Mouse (Mus musculus): ENCODE measurements at regions not wholly inside any gene's neighbourhood (a gene's known extent, or its start where the extent isn't known, plus 50 kb on each side); places are given as distances from the start of the nearest gene placed in this dataset.

DNA sequence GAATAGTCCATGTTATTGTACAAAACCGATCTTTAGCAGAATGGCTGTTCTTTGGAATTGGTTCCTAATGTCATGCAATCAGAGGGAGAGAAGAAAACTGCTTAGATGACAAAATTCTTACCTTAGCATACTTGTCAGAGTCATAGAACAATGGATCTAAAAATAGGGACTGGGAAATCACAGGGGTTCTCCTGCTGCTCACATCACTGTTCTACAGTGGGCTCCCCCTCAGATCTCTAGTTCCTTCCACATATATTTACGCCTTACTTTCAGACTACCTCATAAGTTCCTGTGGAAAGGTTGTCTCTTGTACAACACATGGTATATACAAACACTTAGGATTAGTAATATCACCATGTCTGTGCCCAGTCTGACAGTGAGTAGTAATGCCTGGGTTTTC is 495.9 kb upstream of the Gm10131 start:
- no peaks in the 10 kb centered on the region for H3K9me3 ChIP-seq (ENCODE audit: control insufficient read depth, low read length)
- H3K4me1 ChIP-seq (ENCODE audit: control insufficient read depth, insufficient read depth, low read depth, low read length): no peaks in the 10 kb centered on the region
- no peaks in the 10 kb centered on the region for H3K36me3 ChIP-seq (ENCODE audit: control insufficient read depth, insufficient read depth, low read length)
- no peaks in the 10 kb centered on the region for H3K27me3 ChIP-seq (replicated peaks; ENCODE audit: control insufficient read depth, insufficient read depth, low read length)
- ATAC-seq: no peak
- no peak overlapping the region for H3K9ac ChIP-seq (ENCODE audit: low read depth, low read length)
- H3K4me3 ChIP-seq (ENCODE audit: low read length): no peak overlapping the region
- no peak overlapping the region for H3K27ac ChIP-seq (ENCODE audit: low read depth, low read length)
- 94% methylated on average over 2 of the region's 2 CpGs for whole genome bisulfite sequencing
- H3K4me2 ChIP-seq (ENCODE audit: low read length): no peak overlapping the region

- no peaks in the 10 kb centered on the region for H3K4me1 ChIP-seq (ENCODE audit: control insufficient read depth, insufficient read depth, low read depth, low read length)
- no peak overlapping the region for H3K4me3 ChIP-seq (ENCODE audit: low read length)
- no peak for ATAC-seq
- H3K9ac ChIP-seq (ENCODE audit: low read depth, low read length): no peak overlapping the region
- H3K9me3 ChIP-seq (ENCODE audit: control insufficient read depth, low read length): no peaks in the 10 kb centered on the region
- H3K27me3 ChIP-seq (replicated peaks; ENCODE audit: control insufficient read depth, insufficient read depth, low read length): no peaks in the 10 kb centered on the region
- H3K36me3 ChIP-seq (ENCODE audit: control insufficient read depth, insufficient read depth, low read length): no peaks in the 10 kb centered on the region
- WGBS: 96% methylated on average over 2 of the region's 2 CpGs
- no peak overlapping the region for H3K27ac ChIP-seq (ENCODE audit: low read depth, low read length)
- no peak overlapping the region for H3K4me2 ChIP-seq (ENCODE audit: low read length)
Observed at GRCm38 (mm10) chr8:34605031-34605430, 493.5 kb upstream of the Gm10131 start.

DNA sequence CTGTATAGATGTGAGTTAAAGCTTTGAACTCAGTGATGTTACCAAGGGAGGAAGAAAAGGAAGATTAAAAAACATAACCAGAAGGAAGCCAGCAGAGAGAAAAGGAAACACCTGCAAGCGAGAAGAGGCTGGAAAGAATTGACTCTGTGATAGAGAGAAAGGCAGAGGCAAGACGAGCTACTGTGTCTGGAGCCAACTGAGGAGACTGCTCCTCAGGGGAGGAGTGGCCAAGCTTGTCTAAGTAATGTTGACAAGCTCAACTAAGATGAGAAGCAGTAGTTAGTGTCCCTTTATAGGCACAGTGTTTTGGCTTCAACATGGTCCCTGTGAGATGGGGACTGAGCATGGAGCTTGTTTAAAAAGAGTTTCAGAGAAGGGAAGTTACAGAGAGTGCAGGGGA is 493.0 kb upstream of the Gm10131 start:
- Histone ChIP-seq H3K36me3 (ENCODE audit: control insufficient read depth, insufficient read depth, low read length) (no peaks in the 10 kb centered on the region), H3K27ac (ENCODE audit: low read depth, low read length) (no peak overlapping the region), H3K4me3 (ENCODE audit: low read length) (no peak overlapping the region), H3K4me2 (ENCODE audit: low read length) (no peak overlapping the region), H3K27me3 (replicated peaks; ENCODE audit: control insufficient read depth, insufficient read depth, low read length) (no peaks in the 10 kb centered on the region), H3K9ac (ENCODE audit: low read depth, low read length) (no peak overlapping the region), H3K9me3 (ENCODE audit: control insufficient read depth, low read length) (no peaks in the 10 kb centered on the region), H3K4me1 (ENCODE audit: control insufficient read depth, insufficient read depth, low read depth, low read length) (no peaks in the 10 kb centered on the region)
- WGBS: 82% methylated on average over 2 of the region's 2 CpGs
- no peak for ATAC-seq

DNA sequence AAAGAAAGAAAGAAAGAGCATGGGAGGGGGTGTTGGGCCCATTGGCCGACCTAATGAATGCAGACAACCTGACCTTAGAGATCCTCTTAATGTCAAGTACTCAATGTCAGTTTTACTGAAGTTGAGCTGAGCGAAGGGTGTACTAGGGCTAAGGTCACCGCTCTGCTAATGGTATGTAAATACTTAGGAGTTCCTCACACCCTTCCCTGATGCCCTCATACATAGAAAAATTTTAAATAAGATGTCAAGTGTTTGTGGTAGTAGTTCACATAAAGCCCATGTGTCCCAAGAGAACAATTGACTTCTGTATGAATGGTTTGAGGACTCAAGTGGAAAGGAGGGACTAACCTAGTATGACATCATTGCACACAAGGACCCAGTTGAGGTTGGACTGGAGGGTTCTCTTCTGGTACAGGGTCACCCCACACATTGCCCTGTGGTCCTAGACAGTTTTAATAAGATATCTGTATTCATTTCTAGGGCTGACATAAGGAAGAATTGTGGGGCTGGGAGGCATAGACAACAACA is 490.0 kb upstream of the Gm10131 start:
- Histone ChIP-seq H3K4me1 (ENCODE audit: control insufficient read depth, insufficient read depth, low read depth, low read length) (no peaks in the 10 kb centered on the region), H3K4me3 (ENCODE audit: low read length) (no peak overlapping the region), H3K4me2 (ENCODE audit: low read length) (no peak overlapping the region), H3K27ac (ENCODE audit: low read depth, low read length) (no peak overlapping the region), H3K9me3 (ENCODE audit: control insufficient read depth, low read length) (no peaks in the 10 kb centered on the region), H3K27me3 (replicated peaks; ENCODE audit: control insufficient read depth, insufficient read depth, low read length) (no peaks in the 10 kb centered on the region), H3K36me3 (ENCODE audit: control insufficient read depth, insufficient read depth, low read length) (no peaks in the 10 kb centered on the region), H3K9ac (ENCODE audit: low read depth, low read length) (no peak overlapping the region)
- WGBS: 72% methylated on average over 3 of the region's 3 CpGs
- no peak for ATAC-seq

GRCm38 (mm10) chr8:34600880-34601279 is 489.3 kb upstream of the Gm10131 start:
- no peak overlapping the region for H3K9ac ChIP-seq (ENCODE audit: low read depth, low read length)
- no peaks in the 10 kb centered on the region for H3K4me1 ChIP-seq (ENCODE audit: control insufficient read depth, insufficient read depth, low read depth, low read length)
- H3K36me3 ChIP-seq (ENCODE audit: control insufficient read depth, insufficient read depth, low read length): no peaks in the 10 kb centered on the region
- no peak overlapping the region for H3K4me2 ChIP-seq (ENCODE audit: low read length)
- H3K27ac ChIP-seq (ENCODE audit: low read depth, low read length): no peak overlapping the region
- H3K4me3 ChIP-seq (ENCODE audit: low read length): no peak overlapping the region
- H3K9me3 ChIP-seq (ENCODE audit: control insufficient read depth, low read length): no peaks in the 10 kb centered on the region
- no peak for ATAC-seq
- WGBS: 59% methylated on average over 5 of the region's 5 CpGs
- no peaks in the 10 kb centered on the region for H3K27me3 ChIP-seq (replicated peaks; ENCODE audit: control insufficient read depth, insufficient read depth, low read length)

DNA sequence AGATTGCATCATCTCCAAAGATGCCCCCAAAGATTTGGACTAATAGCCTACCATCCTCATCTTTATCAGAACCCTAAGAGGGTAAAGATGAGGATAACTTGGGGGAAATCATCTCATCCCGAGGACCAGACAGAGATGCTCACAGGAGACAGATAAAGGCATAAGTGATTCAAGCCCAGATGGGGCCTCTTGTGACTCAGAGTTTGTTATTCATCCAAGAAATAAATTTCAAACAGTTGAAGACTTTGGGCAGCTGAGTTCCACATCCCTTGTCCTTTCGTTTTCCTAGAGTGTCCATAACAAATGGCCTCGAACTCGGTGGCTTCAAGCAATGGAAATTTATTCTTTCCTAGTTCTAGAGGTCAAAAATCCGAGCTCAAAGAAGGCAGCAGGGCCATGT is 485.1 kb upstream of the Gm10131 start:
- Histone ChIP-seq H3K4me3 (ENCODE audit: low read length) (no peak overlapping the region), H3K9ac (ENCODE audit: low read depth, low read length) (no peak overlapping the region), H3K27ac (ENCODE audit: low read depth, low read length) (no peak overlapping the region), H3K4me2 (ENCODE audit: low read length) (no peak overlapping the region), H3K9me3 (ENCODE audit: control insufficient read depth, low read length) (no peaks in the 10 kb centered on the region), H3K27me3 (replicated peaks; ENCODE audit: control insufficient read depth, insufficient read depth, low read length) (no peaks in the 10 kb centered on the region), H3K4me1 (ENCODE audit: control insufficient read depth, insufficient read depth, low read depth, low read length) (no peaks in the 10 kb centered on the region), H3K36me3 (ENCODE audit: control insufficient read depth, insufficient read depth, low read length) (no peaks in the 10 kb centered on the region)
- WGBS: 79% methylated on average over 5 of the region's 5 CpGs
- ATAC-seq: no peak

GRCm38 (mm10) chr8:34590976-34591749 is 479.6 kb upstream of the Gm10131 start:
- H3K4me1 ChIP-seq (ENCODE audit: control insufficient read depth, insufficient read depth, low read depth, low read length): no peaks in the 10 kb centered on the region
- H3K4me2 ChIP-seq (ENCODE audit: low read length): no peak overlapping the region
- no peak for ATAC-seq
- WGBS: 94% methylated on average over 8 of the region's 8 CpGs
- no peak overlapping the region for H3K27ac ChIP-seq (ENCODE audit: low read depth, low read length)
- no peaks in the 10 kb centered on the region for H3K9me3 ChIP-seq (ENCODE audit: control insufficient read depth, low read length)
- H3K4me3 ChIP-seq (ENCODE audit: low read length): no peak overlapping the region
- H3K36me3 ChIP-seq (ENCODE audit: control insufficient read depth, insufficient read depth, low read length): no peaks in the 10 kb centered on the region
- H3K9ac ChIP-seq (ENCODE audit: low read depth, low read length): no peak overlapping the region
- no peaks in the 10 kb centered on the region for H3K27me3 ChIP-seq (replicated peaks; ENCODE audit: control insufficient read depth, insufficient read depth, low read length)

DNA sequence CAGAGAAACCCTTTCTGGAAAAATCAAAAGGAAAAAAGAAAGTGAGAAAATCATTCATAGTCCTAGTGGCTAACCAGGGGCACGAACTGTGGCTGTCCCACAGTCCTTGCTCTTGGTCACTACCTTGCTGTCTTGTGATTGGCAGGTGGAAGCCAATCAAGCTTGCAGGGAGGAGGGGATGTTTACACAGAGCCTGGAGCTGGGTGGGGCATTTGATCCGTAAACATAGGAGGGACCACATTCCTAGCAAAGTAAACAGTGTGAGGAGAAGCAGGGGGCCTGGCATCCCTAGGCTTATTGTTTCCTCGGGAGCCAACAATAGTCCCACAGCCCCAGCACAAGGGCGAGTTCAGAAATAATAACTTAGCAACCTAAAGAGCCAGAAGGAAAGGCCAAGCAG is 466.5 kb upstream of the Gm10131 start:
- Histone ChIP-seq H3K27me3 (replicated peaks; ENCODE audit: control insufficient read depth, insufficient read depth, low read length) (no peaks in the 10 kb centered on the region), H3K4me1 (ENCODE audit: control insufficient read depth, insufficient read depth, low read depth, low read length) (no peaks in the 10 kb centered on the region), H3K36me3 (ENCODE audit: control insufficient read depth, insufficient read depth, low read length) (no peaks in the 10 kb centered on the region), H3K9me3 (ENCODE audit: control insufficient read depth, low read length) (no peaks in the 10 kb centered on the region), H3K9ac (ENCODE audit: low read depth, low read length) (no peak overlapping the region), H3K27ac (ENCODE audit: low read depth, low read length) (no peak overlapping the region), H3K4me3 (ENCODE audit: low read length) (no peak overlapping the region), H3K4me2 (ENCODE audit: low read length) (no peak overlapping the region)
- no peak for ATAC-seq
- 27% methylated on average over 4 of the region's 4 CpGs for WGBS

- H3K9me3 ChIP-seq (ENCODE audit: control insufficient read depth, low read length): no peaks in the 10 kb centered on the region
- H3K27ac ChIP-seq (ENCODE audit: low read depth, low read length): no peak overlapping the region
- no peaks in the 10 kb centered on the region for H3K27me3 ChIP-seq (replicated peaks; ENCODE audit: control insufficient read depth, insufficient read depth, low read length)
- 54% methylated on average over 3 of the region's 3 CpGs for WGBS
- no peaks in the 10 kb centered on the region for H3K4me1 ChIP-seq (ENCODE audit: control insufficient read depth, insufficient read depth, low read depth, low read length)
- H3K36me3 ChIP-seq (ENCODE audit: control insufficient read depth, insufficient read depth, low read length): no peaks in the 10 kb centered on the region
- no peak for ATAC-seq
- no peak overlapping the region for H3K4me3 ChIP-seq (ENCODE audit: low read length)
- H3K9ac ChIP-seq (ENCODE audit: low read depth, low read length): no peak overlapping the region
- no peak overlapping the region for H3K4me2 ChIP-seq (ENCODE audit: low read length)
Observed at GRCm38 (mm10) chr8:34574009-34574408, 462.5 kb upstream of the Gm10131 start.
